Mouse (Mus musculus): Measurements from ENCODE around the gene Kcnma1. TPM values are rescaled to one million over a fixed set of nuclear protein-coding genes. Genes with fewer than 3 reads are reported as not detected.
A peak's percentile ranks its signal among the peaks of the same experiment; 100 is the strongest.

Kcnma1 gene
- polyA plus RNA-seq, 1 experiment from 2014 or later, result 19.5 TPM

- no peaks in the 10 kb centered on the region for H3K9me3 ChIP-seq
- peak overlapping the region; percentile 88 for H3K9ac ChIP-seq
- under 1% methylated on average over 69 of the region's 82 CpGs for WGBS
- H3K4me1 ChIP-seq, result peaks cover 23% of the 10 kb centered on the region
- H3K4me3 ChIP-seq, result peak overlapping the region; percentile 86
- H3K27me3 ChIP-seq (replicated peaks), result peaks cover 21% of the 10 kb centered on the region; the same call in 1 of the 2 replicates
- H3K27ac ChIP-seq, result peak overlapping the region; percentile 96
- H3K36me3 ChIP-seq (replicated peaks), result no peaks in the 10 kb centered on the region
- ATAC-seq (replicated peaks), result peak; percentile 77
- peak overlapping the region; percentile 64 for H3K4me2 ChIP-seq
Observed at GRCm38 (mm10) chr14:24004471-24005271, 9.6 kb downstream of the Kcnma1 start.

DNA sequence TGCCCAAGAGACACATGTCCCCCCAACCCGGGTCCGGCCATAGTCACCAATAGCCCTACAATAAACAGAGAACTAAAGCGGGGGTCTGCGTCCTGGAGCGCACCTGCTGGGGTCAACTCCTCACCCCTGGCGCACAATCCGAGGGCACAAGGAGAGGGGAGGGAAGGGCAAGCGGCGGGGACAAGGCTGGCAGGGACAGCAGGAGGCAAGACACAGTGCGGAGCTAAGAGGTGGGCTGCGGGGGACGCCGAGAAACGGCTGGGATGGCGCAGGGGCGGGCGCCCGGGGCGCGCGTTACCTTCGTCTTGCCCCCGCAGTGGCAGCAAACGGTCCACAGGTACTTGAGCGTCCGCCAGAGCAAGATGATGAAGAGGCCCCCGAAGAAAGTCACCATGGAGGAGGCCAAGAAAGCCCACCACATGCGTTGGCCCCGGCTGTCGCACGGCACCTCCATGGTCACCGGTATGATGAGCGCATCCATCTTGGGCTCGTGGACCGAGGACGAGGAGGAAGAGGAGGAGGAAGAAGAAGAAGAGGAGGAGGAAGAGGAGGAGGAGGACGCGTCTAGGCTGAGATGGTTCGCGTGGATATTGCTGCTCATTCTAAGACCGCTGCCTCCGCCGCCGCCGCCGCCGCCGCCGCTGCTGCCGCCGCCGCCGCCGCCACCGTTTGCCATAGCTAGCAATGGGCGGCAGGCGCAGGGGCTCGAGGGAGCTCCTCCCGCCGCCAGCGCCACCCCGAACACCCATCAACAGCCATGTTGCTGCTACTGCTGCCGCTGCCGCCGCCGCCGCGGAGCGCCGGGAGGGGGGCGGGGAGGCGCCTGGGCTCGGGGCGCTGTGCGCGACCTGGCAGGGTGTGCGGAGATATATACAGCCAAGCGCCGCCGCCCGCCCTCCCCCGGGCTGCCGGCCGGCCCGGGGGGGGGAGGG lies 10.6 kb downstream of the Kcnma1 start:
- H3K4me3 ChIP-seq, result peak overlapping the region; percentile 86
- peak overlapping the region; percentile 88 for H3K9ac ChIP-seq
- H3K27ac ChIP-seq, result peak overlapping the region; percentile 96
- H3K9me3 ChIP-seq, result no peaks in the 10 kb centered on the region
- peaks cover 21% of the 10 kb centered on the region; the same call in 1 of the 2 replicates for H3K27me3 ChIP-seq (replicated peaks)
- H3K4me2 ChIP-seq, result peak overlapping the region; percentile 64
- H3K36me3 ChIP-seq (replicated peaks), result no peaks in the 10 kb centered on the region
- peaks cover 23% of the 10 kb centered on the region for H3K4me1 ChIP-seq
- ATAC-seq (replicated peaks), result peak; percentile 76
- 1% methylated on average over 55 of the region's 85 CpGs for WGBS

DNA sequence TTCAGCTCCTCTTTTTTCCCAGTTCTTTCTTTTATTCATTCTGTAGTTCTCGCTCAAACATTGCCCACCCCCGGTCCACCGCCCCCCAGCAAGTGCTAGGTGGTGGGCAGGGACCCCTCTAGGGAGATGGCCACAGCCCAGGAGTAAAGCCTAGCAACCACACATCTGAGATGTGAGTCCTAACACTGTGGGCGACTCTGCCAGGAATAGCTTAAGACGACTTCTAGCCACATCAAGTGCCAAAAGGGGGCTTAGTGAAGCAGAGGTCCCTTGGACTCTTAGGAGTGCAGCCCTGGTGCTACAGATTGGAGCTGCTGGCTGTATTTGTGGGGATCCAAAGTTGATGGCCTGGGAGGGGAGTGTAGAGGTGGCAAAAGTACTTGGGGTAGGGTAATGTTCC lies 11.6 kb downstream of the Kcnma1 start:
- Histone ChIP-seq H3K36me3 (replicated peaks) (no peaks in the 10 kb centered on the region), H3K9me3 (no peaks in the 10 kb centered on the region), H3K9ac (peak overlapping the region; percentile 17; the same call in 1 of the 2 replicates), H3K27ac (no peak overlapping the region), H3K4me3 (peak overlapping the region; percentile 86), H3K27me3 (replicated peaks) (peaks cover 21% of the 10 kb centered on the region; the same call in 1 of the 2 replicates), H3K4me1 (peaks cover 23% of the 10 kb centered on the region), H3K4me2 (peak overlapping the region; percentile 64)
- ATAC-seq (replicated peaks), result no peak
- WGBS, result 49% methylated on average over 5 of the region's 5 CpGs

- Histone ChIP-seq H3K9me3 (no peaks in the 10 kb centered on the region), H3K4me2 (no peak overlapping the region), H3K27me3 (replicated peaks) (0 out of 2 replicates have a peak, but pooled peaks cover 5% of the 10 kb centered on the region), H3K4me3 (no peak overlapping the region), H3K4me1 (peaks cover 15% of the 10 kb centered on the region), H3K9ac (no peak overlapping the region), H3K27ac (no peak overlapping the region), H3K36me3 (replicated peaks) (no peaks in the 10 kb centered on the region)
- WGBS, result 73% methylated on average over 6 of the region's 6 CpGs
- no peak for ATAC-seq (replicated peaks)
Observed at GRCm38 (mm10) chr14:23997912-23998311, 16.4 kb downstream of the Kcnma1 start.

GRCm38 (mm10) chr14:23995831-23996230 lies 18.5 kb downstream of the Kcnma1 start:
- 90% methylated on average over 3 of the region's 3 CpGs for WGBS
- no peak overlapping the region for H3K4me3 ChIP-seq

DNA sequence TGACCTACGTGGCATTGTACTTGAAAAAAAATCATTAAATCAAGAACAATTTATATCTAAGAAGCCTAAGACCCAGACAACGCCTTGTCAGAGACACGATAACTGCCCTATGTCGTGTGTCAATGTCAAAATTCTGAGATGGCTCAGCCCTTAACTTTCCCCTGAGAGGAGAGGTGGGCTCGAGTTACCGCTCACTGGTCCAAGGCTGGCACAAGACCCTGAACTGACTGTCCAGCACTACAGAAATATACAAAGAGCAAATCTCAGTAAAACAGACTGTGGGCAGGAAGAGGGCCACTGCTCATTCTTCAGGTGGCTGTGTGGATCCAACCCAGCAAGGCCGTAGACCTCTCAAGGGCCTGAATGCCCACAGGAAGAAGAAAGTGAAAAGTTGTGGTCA lies 23.4 kb downstream of the Kcnma1 start:
- Histone ChIP-seq H3K4me1 (peaks cover 4% of the 10 kb centered on the region; the same call in 1 of the 2 replicates), H3K4me2 (no peak overlapping the region), H3K9me3 (no peaks in the 10 kb centered on the region), H3K9ac (no peak overlapping the region), H3K4me3 (no peak overlapping the region), H3K27me3 (replicated peaks) (no peaks in the 10 kb centered on the region), H3K27ac (no peak overlapping the region), H3K36me3 (replicated peaks) (no peaks in the 10 kb centered on the region)
- no peak for ATAC-seq (replicated peaks)
- WGBS, result 92% methylated on average over 7 of the region's 7 CpGs

More at GRCm38 (mm10) chr14:23995831-23996230, 18.5 kb downstream of the Kcnma1 start:
- Histone ChIP-seq H3K36me3 (replicated peaks) (no peaks in the 10 kb centered on the region), H3K4me1 (0 out of 2 replicates have a peak, but pooled peaks cover under 1% of the 10 kb centered on the region), H3K9ac (no peak overlapping the region), H3K27me3 (replicated peaks) (no peaks in the 10 kb centered on the region), H3K4me2 (no peak overlapping the region), H3K27ac (no peak overlapping the region), H3K9me3 (no peaks in the 10 kb centered on the region)
- ATAC-seq (replicated peaks), result no peak

- H3K4me2 ChIP-seq, result no peak overlapping the region
- 82% methylated on average over 11 of the region's 11 CpGs for WGBS
- no peak for ATAC-seq (replicated peaks)
- no peaks in the 10 kb centered on the region for H3K36me3 ChIP-seq (replicated peaks)
- H3K27me3 ChIP-seq (replicated peaks), result no peaks in the 10 kb centered on the region
- no peak overlapping the region for H3K4me3 ChIP-seq
- H3K4me1 ChIP-seq, result peaks cover 4% of the 10 kb centered on the region; the same call in 1 of the 2 replicates
- H3K27ac ChIP-seq, result no peak overlapping the region
- H3K9ac ChIP-seq, result no peak overlapping the region
- H3K9me3 ChIP-seq, result no peaks in the 10 kb centered on the region
Observed at GRCm38 (mm10) chr14:23989696-23990095, 24.6 kb downstream of the Kcnma1 start.

GRCm38 (mm10) chr14:23982205-23982604 lies 32.1 kb downstream of the Kcnma1 start:
- Histone ChIP-seq H3K27me3 (replicated peaks) (no peaks in the 10 kb centered on the region), H3K27ac (no peak overlapping the region), H3K36me3 (replicated peaks) (no peaks in the 10 kb centered on the region), H3K4me3 (no peak overlapping the region), H3K4me1 (no peaks in the 10 kb centered on the region), H3K9me3 (no peaks in the 10 kb centered on the region), H3K9ac (no peak overlapping the region), H3K4me2 (no peak overlapping the region)
- no peak for ATAC-seq (replicated peaks)
- 89% methylated on average over 8 of the region's 8 CpGs for WGBS

GRCm38 (mm10) chr14:23974685-23975084 lies 39.6 kb downstream of the Kcnma1 start:
- no peak for ATAC-seq (replicated peaks)
- H3K4me2 ChIP-seq, result no peak overlapping the region

DNA sequence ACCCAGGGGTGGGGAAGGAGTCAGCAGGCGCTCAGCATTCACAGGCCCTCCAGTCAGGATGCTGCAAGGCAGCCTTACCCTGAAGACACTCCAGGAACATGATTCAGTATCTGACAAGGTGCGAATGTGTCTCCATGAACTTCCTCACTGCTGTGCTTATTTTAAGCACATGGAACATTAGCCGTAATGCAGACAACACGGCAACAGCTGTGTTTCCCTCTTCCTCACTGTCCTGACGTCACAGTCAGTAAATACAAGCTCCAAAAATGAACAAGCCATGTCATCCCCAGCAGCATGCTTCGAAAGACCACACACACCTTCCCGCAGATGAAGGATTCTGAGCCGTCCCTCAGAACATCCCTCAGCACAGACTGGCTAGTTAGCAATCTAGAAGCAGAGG lies 47.8 kb downstream of the Kcnma1 start:
- H3K4me2 ChIP-seq, result no peak overlapping the region
- H3K4me1 ChIP-seq, result no peaks in the 10 kb centered on the region
- no peaks in the 10 kb centered on the region for H3K9me3 ChIP-seq
- H3K9ac ChIP-seq, result no peak overlapping the region
- WGBS, result 87% methylated on average over 8 of the region's 8 CpGs
- no peak overlapping the region for H3K27ac ChIP-seq
- ATAC-seq (replicated peaks), result no peak
- no peak overlapping the region for H3K4me3 ChIP-seq
- no peaks in the 10 kb centered on the region for H3K36me3 ChIP-seq (replicated peaks)
- H3K27me3 ChIP-seq (replicated peaks), result no peaks in the 10 kb centered on the region

More at GRCm38 (mm10) chr14:23974685-23975084, 39.6 kb downstream of the Kcnma1 start:
- no peaks in the 10 kb centered on the region for H3K36me3 ChIP-seq (replicated peaks)
- H3K4me3 ChIP-seq, result no peak overlapping the region
- no peaks in the 10 kb centered on the region for H3K9me3 ChIP-seq
- H3K27ac ChIP-seq, result no peak overlapping the region
- no peaks in the 10 kb centered on the region for H3K27me3 ChIP-seq (replicated peaks)
- H3K4me1 ChIP-seq, result no peaks in the 10 kb centered on the region
- no peak overlapping the region for H3K9ac ChIP-seq
- 93% methylated on average over 2 of the region's 2 CpGs for whole genome bisulfite sequencing

- Histone ChIP-seq H3K4me3 (no peak overlapping the region), H3K9me3 (no peaks in the 10 kb centered on the region), H3K36me3 (replicated peaks) (no peaks in the 10 kb centered on the region), H3K27ac (no peak overlapping the region), H3K9ac (no peak overlapping the region), H3K4me2 (no peak overlapping the region), H3K27me3 (replicated peaks) (no peaks in the 10 kb centered on the region), H3K4me1 (no peaks in the 10 kb centered on the region)
- no peak for ATAC-seq (replicated peaks)
- 85% methylated on average over 11 of the region's 11 CpGs for WGBS
Observed at GRCm38 (mm10) chr14:23959061-23959460, 55.2 kb downstream of the Kcnma1 start.

GRCm38 (mm10) chr14:23957270-23957669 lies 57.0 kb downstream of the Kcnma1 start:
- ATAC-seq (replicated peaks), result no peak
- no peak overlapping the region for H3K9ac ChIP-seq
- H3K4me3 ChIP-seq, result no peak overlapping the region
- no peak overlapping the region for H3K4me2 ChIP-seq
- H3K4me1 ChIP-seq, result no peaks in the 10 kb centered on the region
- 73% methylated on average over 4 of the region's 4 CpGs for WGBS
- no peaks in the 10 kb centered on the region for H3K36me3 ChIP-seq (replicated peaks)
- no peaks in the 10 kb centered on the region for H3K9me3 ChIP-seq
- H3K27ac ChIP-seq, result no peak overlapping the region
- no peaks in the 10 kb centered on the region for H3K27me3 ChIP-seq (replicated peaks)
